Mouse (Mus musculus) intestine, postnatal 0 days (tissue): ENCODE data around the gene Dvl3. TPM values are rescaled to one million over a fixed set of nuclear protein-coding genes. Genes with fewer than 3 reads are reported as not detected.

Experiments used
- ATAC-seq: fragments of 200-750 bp; cut with Nextera tagmentation; 2 replicates; pipeline ENCODE4 v1.8.0; 2017; ENCODE audit warnings: mild to moderate bottlenecking, moderate TSS enrichment, moderate library complexity
- H3K27ac ChIP-seq: fragments of 300-500 bp; sonication (generic); 2 replicates; pipeline ENCODE4 v1.5.1; 2014; ENCODE audit warnings: mild to moderate bottlenecking, low read depth, low read length, moderate library complexity
- H3K27me3 ChIP-seq: fragments of 300-500 bp; sonication (generic); replicated peaks from 2 replicates; pipeline ENCODE4 v1.6.1; 2014; ENCODE audit warnings: low read length, mixed read lengths; ENCODE audit not compliant: control insufficient read depth, insufficient read depth
- H3K36me3 ChIP-seq: fragments of 300-500 bp; sonication (generic); 2 replicates; pipeline ENCODE4 v1.6.1; 2014; ENCODE audit warnings: mild to moderate bottlenecking, moderate library complexity; ENCODE audit not compliant: control insufficient read depth, insufficient read depth
- H3K4me1 ChIP-seq: fragments of 300-500 bp; sonication (generic); replicated peaks from 2 replicates; pipeline ENCODE4 v1.6.1; 2014; ENCODE audit warnings: antibody characterized with exemption, low read length, mixed read lengths; ENCODE audit not compliant: control insufficient read depth, insufficient read depth
- H3K4me2 ChIP-seq: fragments of 300-500 bp; sonication (generic); replicated peaks from 2 replicates; pipeline ENCODE4 v1.6.1; 2014; ENCODE audit warnings: low read depth, mild to moderate bottlenecking, moderate library complexity
- H3K4me3 ChIP-seq: fragments of 300-500 bp; sonication (generic); 2 replicates; pipeline ENCODE4 v1.5.1; 2014; ENCODE audit warnings: low read depth, low read length
- H3K9ac ChIP-seq: fragments of 300-500 bp; sonication (generic); 2 replicates; pipeline ENCODE4 v1.6.1; 2014; ENCODE audit warnings: mild to moderate bottlenecking, low read depth, low read length
- H3K9me3 ChIP-seq: fragments of 300-500 bp; sonication (generic); 2 replicates; pipeline ENCODE4 v1.6.1; 2016; ENCODE audit warnings: mixed run types; ENCODE audit not compliant: control insufficient read depth
- CTCF ChIP-seq: sonication (generic); IDR thresholded peaks from 2 replicates; pipeline ENCODE4 v1.5.1; 2016; ENCODE audit warnings: low read depth, mild to moderate bottlenecking, control low read depth, antibody characterized with exemption, moderate library complexity
- WGBS: fragments of 180-500 bp; shearing (Covaris S2); extraction: QIAGEN DNeasy Blood & Tissue Kit; methylation state at CpG from one replicate; pipeline ENCODE4 v1.1.7; 2014; 5-methylcytosine and 5-hydroxymethylcytosine counted together
- polyA plus RNA-seq: library from polyadenylated mRNA; unstranded; fragments of >200 nt; fragmentation: Nextera tagmentation; extraction: Ambion mirVana; gene quantifications from 2 replicates; pipeline ENCODE4 v1.2.1, GENCODE M21; 2015

Dvl3 gene
- polyA plus RNA-seq, 1 experiment from 2014 or later, result 13.7 TPM

DNA sequence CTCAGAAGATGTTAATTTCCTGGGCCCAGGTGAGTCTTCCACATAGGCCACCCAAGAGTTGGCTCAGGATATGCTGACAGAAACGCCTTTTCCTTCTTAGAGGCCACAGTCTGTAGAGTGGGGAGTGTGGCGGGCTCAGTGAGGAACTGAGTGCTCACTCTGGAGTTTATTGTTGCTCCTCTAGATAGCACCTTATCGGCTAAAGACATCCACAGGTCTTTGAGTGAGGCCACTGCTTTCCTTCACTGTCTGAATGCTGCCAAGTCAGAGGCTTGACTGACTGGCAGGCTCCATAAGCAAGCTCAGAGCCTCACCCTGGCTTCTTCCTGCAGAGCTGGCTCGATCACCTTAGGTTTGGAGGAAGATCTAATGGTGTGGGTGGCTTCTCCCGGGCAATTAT is 12.0 kb downstream of the Dvl3 start:
- no peaks in the 10 kb centered on the region for H3K9me3 ChIP-seq
- no peak overlapping the region for H3K27ac ChIP-seq
- H3K36me3 ChIP-seq, result peaks cover 88% of the 10 kb centered on the region
- H3K4me1 ChIP-seq, result no peaks in the 10 kb centered on the region
- no peak overlapping the region for H3K4me3 ChIP-seq
- H3K9ac ChIP-seq, result no peak overlapping the region
- no peaks in the 10 kb centered on the region for H3K27me3 ChIP-seq
- no peak overlapping the region for H3K4me2 ChIP-seq
- WGBS, result 84% methylated on average over 5 of the region's 5 CpGs
- no peak for TF ChIP-seq CTCF
- ATAC-seq, result no peak

GRCm38 (mm10) chr16:20529375-20529774 is 12.6 kb downstream of the Dvl3 start:
- no peak overlapping the region for H3K4me3 ChIP-seq
- peaks cover 82% of the 10 kb centered on the region for H3K36me3 ChIP-seq

GRCm38 (mm10) chr16:20530941-20531340 is 14.2 kb downstream of the Dvl3 start:
- Histone ChIP-seq H3K4me1 (no peaks in the 10 kb centered on the region), H3K27me3 (no peaks in the 10 kb centered on the region), H3K27ac (no peak overlapping the region), H3K4me2 (no peak overlapping the region), H3K9me3 (no peaks in the 10 kb centered on the region), H3K36me3 (peaks cover 67% of the 10 kb centered on the region), H3K4me3 (no peak overlapping the region), H3K9ac (no peak overlapping the region)
- ATAC-seq, result no peak
- 94% methylated on average over 20 of the region's 20 CpGs for WGBS
- no peak for TF ChIP-seq CTCF

More at GRCm38 (mm10) chr16:20529375-20529774, 12.6 kb downstream of the Dvl3 start:
- Histone ChIP-seq H3K4me1 (no peaks in the 10 kb centered on the region), H3K27ac (no peak overlapping the region), H3K27me3 (no peaks in the 10 kb centered on the region), H3K9me3 (no peaks in the 10 kb centered on the region), H3K4me2 (no peak overlapping the region), H3K9ac (no peak overlapping the region)
- WGBS, result 72% methylated on average over 1 of the region's 1 CpGs
- TF ChIP-seq CTCF, result no peak
- ATAC-seq, result no peak

- Histone ChIP-seq H3K27ac (no peak overlapping the region), H3K4me2 (peak overlapping the region; percentile 75), H3K9me3 (no peaks in the 10 kb centered on the region), H3K27me3 (no peaks in the 10 kb centered on the region), H3K9ac (no peak overlapping the region), H3K36me3 (peaks cover 47% of the 10 kb centered on the region), H3K4me1 (peaks cover 4% of the 10 kb centered on the region; the same call in 1 of the 2 replicates), H3K4me3 (0 out of 2 replicates have a peak overlapping the region, but pooled peaks have one; percentile 89)
- ATAC-seq, result no peak
- 42% methylated on average over 10 of the region's 10 CpGs for WGBS
- no peak for TF ChIP-seq CTCF
These were observed 18.0 kb downstream of the Dvl3 start for GRCm38 (mm10) chr16:20534617-20535295.

GRCm38 (mm10) chr16:20535296-20536080 is 18.7 kb downstream of the Dvl3 start, which contains the start of gene Ap2m1:
Ap2m1 (plus strand) TSS chr16:20535478.
- Histone ChIP-seq H3K27ac (peak within 1 kb of the TSS; percentile 90), H3K4me1 (peaks cover 4% of the 10 kb centered on the region; the same call in 1 of the 2 replicates), H3K4me2 (peak within 1 kb of the TSS; percentile 75), H3K9ac (peak within 1 kb of the TSS; percentile 86), H3K36me3 (peaks cover 48% of the 10 kb centered on the region), H3K9me3 (no peaks in the 10 kb centered on the region), H3K4me3 (peak within 1 kb of the TSS; percentile 89), H3K27me3 (no peaks in the 10 kb centered on the region)
- peak; percentile 95 for ATAC-seq
- TF ChIP-seq CTCF, result no peak
- WGBS, result under 1% methylated on average over 52 of the region's 52 CpGs

DNA sequence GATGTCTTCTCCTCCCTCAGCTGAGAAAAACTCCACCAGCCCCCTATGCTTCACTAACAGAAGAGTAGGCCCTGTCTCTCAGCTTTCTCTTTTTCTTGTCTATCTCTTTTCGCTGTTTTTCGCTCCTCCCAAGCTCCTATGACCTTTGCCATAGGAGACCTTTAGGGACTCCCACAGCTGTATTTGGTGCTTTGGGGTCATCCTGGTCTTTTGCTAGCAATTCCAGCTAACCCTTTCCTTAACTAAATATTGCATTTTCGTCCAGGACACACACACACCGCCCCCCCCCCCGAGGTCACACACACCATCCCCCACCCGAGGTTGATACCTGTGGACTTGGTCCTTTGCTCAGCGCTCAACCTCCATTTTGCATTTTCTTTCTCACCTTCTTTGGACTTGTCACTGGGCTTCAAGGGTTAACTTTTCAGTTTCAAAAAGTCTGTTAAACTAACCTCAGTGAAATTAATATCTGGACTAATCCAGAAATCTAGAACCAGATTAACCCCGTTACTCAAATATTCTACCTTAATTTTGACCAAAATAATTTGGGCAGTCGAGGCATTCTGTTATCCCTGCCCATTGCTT is 19.4 kb downstream of the Dvl3 start:
- Histone ChIP-seq H3K4me1 (peaks cover 4% of the 10 kb centered on the region; the same call in 1 of the 2 replicates), H3K36me3 (peaks cover 48% of the 10 kb centered on the region), H3K4me2 (peak overlapping the region; percentile 75), H3K4me3 (peak overlapping the region; percentile 89), H3K9me3 (no peaks in the 10 kb centered on the region), H3K9ac (peak overlapping the region; percentile 86), H3K27me3 (no peaks in the 10 kb centered on the region), H3K27ac (peak overlapping the region; percentile 90)
- 20% methylated on average over 9 of the region's 9 CpGs for WGBS
- no peak for TF ChIP-seq CTCF
- no peak for ATAC-seq
